Mouse (Mus musculus): ENCODE results near the gene Lin52. TPM values are rescaled to one million over a fixed set of nuclear protein-coding genes. Genes with fewer than 3 reads are reported as not detected.
A peak's percentile ranks its signal among the peaks of the same experiment; 100 is the strongest.

The Lin52 gene
- polyA plus RNA-seq, 1 experiment from 2014 or later, result 30.6 TPM

- H3K4me2 ChIP-seq (ENCODE audit: low read depth, severe bottlenecking), result no peak overlapping the region
- H3K27ac ChIP-seq (replicated peaks; ENCODE audit: low read depth, low read length), result no peak overlapping the region
- H3K9ac ChIP-seq (ENCODE audit: low read length), result no peak overlapping the region
- peaks cover 7% of the 10 kb centered on the region for H3K4me1 ChIP-seq (ENCODE audit: control insufficient read depth, insufficient read depth, low read length)
- no peak for ATAC-seq (ENCODE audit: insufficient number of reproducible peaks, low FRiP score, low TSS enrichment, low read depth)
- H3K4me3 ChIP-seq (ENCODE audit: low read depth, low read length), result no peak overlapping the region
- DNase-seq (ENCODE audit: low spot score), result no peak
- H3K36me3 ChIP-seq (ENCODE audit: control insufficient read depth, insufficient read depth, low read length), result no peaks in the 10 kb centered on the region
- H3K9me3 ChIP-seq (ENCODE audit: control insufficient read depth, low read length), result no peaks in the 10 kb centered on the region
- no peaks in the 10 kb centered on the region for H3K27me3 ChIP-seq (ENCODE audit: control insufficient read depth, insufficient read depth, low read length)
- 40% methylated on average over 14 of the region's 14 CpGs for WGBS
Observed at GRCm38 (mm10) chr12:84482778-84483585, 31.8 kb downstream of the Lin52 start.

- no peak overlapping the region for H3K27ac ChIP-seq (replicated peaks; ENCODE audit: low read depth, low read length)
- H3K9me3 ChIP-seq (ENCODE audit: control insufficient read depth, low read length), result no peaks in the 10 kb centered on the region
- H3K27me3 ChIP-seq (ENCODE audit: control insufficient read depth, insufficient read depth, low read length), result no peaks in the 10 kb centered on the region
- DNase-seq (ENCODE audit: low spot score) (peak; percentile 34), ATAC-seq (ENCODE audit: insufficient number of reproducible peaks, low FRiP score, low TSS enrichment, low read depth) (no peak)
- no peak overlapping the region for H3K9ac ChIP-seq (ENCODE audit: low read length)
- H3K36me3 ChIP-seq (ENCODE audit: control insufficient read depth, insufficient read depth, low read length), result no peaks in the 10 kb centered on the region
- peaks cover 7% of the 10 kb centered on the region for H3K4me1 ChIP-seq (ENCODE audit: control insufficient read depth, insufficient read depth, low read length)
- no peak overlapping the region for H3K4me2 ChIP-seq (ENCODE audit: low read depth, severe bottlenecking)
- WGBS, result 13% methylated on average over 8 of the region's 8 CpGs
- H3K4me3 ChIP-seq (ENCODE audit: low read depth, low read length), result no peak overlapping the region
Observed at GRCm38 (mm10) chr12:84487324-84488056, 36.3 kb downstream of the Lin52 start.

- no peaks in the 10 kb centered on the region for H3K27me3 ChIP-seq (ENCODE audit: control insufficient read depth, insufficient read depth, low read length)
- DNase-seq (ENCODE audit: low spot score) (no peak), ATAC-seq (ENCODE audit: insufficient number of reproducible peaks, low FRiP score, low TSS enrichment, low read depth) (no peak)
- H3K9ac ChIP-seq (ENCODE audit: low read length), result no peak overlapping the region
- H3K27ac ChIP-seq (replicated peaks; ENCODE audit: low read depth, low read length), result no peak overlapping the region
- 93% methylated on average over 1 of the region's 1 CpGs for WGBS
- no peaks in the 10 kb centered on the region for H3K9me3 ChIP-seq (ENCODE audit: control insufficient read depth, low read length)
- H3K4me2 ChIP-seq (ENCODE audit: low read depth, severe bottlenecking), result no peak overlapping the region
- no peaks in the 10 kb centered on the region for H3K4me1 ChIP-seq (ENCODE audit: control insufficient read depth, insufficient read depth, low read length)
- H3K36me3 ChIP-seq (ENCODE audit: control insufficient read depth, insufficient read depth, low read length), result no peaks in the 10 kb centered on the region
- H3K4me3 ChIP-seq (ENCODE audit: low read depth, low read length), result no peak overlapping the region
Observed at GRCm38 (mm10) chr12:84496795-84497194, 45.6 kb downstream of the Lin52 start.

- H3K27me3 ChIP-seq (ENCODE audit: control insufficient read depth, insufficient read depth, low read length), result no peaks in the 10 kb centered on the region
- no peak overlapping the region for H3K9ac ChIP-seq (ENCODE audit: low read length)
- no peaks in the 10 kb centered on the region for H3K4me1 ChIP-seq (ENCODE audit: control insufficient read depth, insufficient read depth, low read length)
- H3K27ac ChIP-seq (replicated peaks; ENCODE audit: low read depth, low read length), result no peak overlapping the region
- H3K36me3 ChIP-seq (ENCODE audit: control insufficient read depth, insufficient read depth, low read length), result no peaks in the 10 kb centered on the region
- no peak overlapping the region for H3K4me3 ChIP-seq (ENCODE audit: low read depth, low read length)
- H3K4me2 ChIP-seq (ENCODE audit: low read depth, severe bottlenecking), result no peak overlapping the region
- DNase-seq (ENCODE audit: low spot score), result no peak
- WGBS, result 79% methylated on average over 8 of the region's 8 CpGs
- ATAC-seq (ENCODE audit: insufficient number of reproducible peaks, low FRiP score, low TSS enrichment, low read depth), result no peak
- H3K9me3 ChIP-seq (ENCODE audit: control insufficient read depth, low read length), result no peaks in the 10 kb centered on the region
Observed at GRCm38 (mm10) chr12:84500528-84501263, 49.5 kb downstream of the Lin52 start.

- Histone ChIP-seq H3K4me1 (ENCODE audit: control insufficient read depth, insufficient read depth, low read length) (no peaks in the 10 kb centered on the region), H3K27me3 (ENCODE audit: control insufficient read depth, insufficient read depth, low read length) (no peaks in the 10 kb centered on the region), H3K4me3 (ENCODE audit: low read depth, low read length) (no peak overlapping the region), H3K9me3 (ENCODE audit: control insufficient read depth, low read length) (no peaks in the 10 kb centered on the region), H3K4me2 (ENCODE audit: low read depth, severe bottlenecking) (no peak overlapping the region), H3K9ac (ENCODE audit: low read length) (no peak overlapping the region), H3K27ac (replicated peaks; ENCODE audit: low read depth, low read length) (no peak overlapping the region), H3K36me3 (ENCODE audit: control insufficient read depth, insufficient read depth, low read length) (no peaks in the 10 kb centered on the region)
- 83% methylated on average over 4 of the region's 4 CpGs for WGBS
- ATAC-seq (ENCODE audit: insufficient number of reproducible peaks, low FRiP score, low TSS enrichment, low read depth) (no peak), DNase-seq (ENCODE audit: low spot score) (no peak)
Observed at GRCm38 (mm10) chr12:84501278-84501677, 50.1 kb downstream of the Lin52 start.

GRCm38 (mm10) chr12:84506856-84507255 lies 55.6 kb downstream of the Lin52 start:
- DNase-seq (ENCODE audit: low spot score), result no peak
- Histone ChIP-seq H3K36me3 (ENCODE audit: control insufficient read depth, insufficient read depth, low read length) (no peaks in the 10 kb centered on the region), H3K4me1 (ENCODE audit: control insufficient read depth, insufficient read depth, low read length) (no peaks in the 10 kb centered on the region), H3K27ac (replicated peaks; ENCODE audit: low read depth, low read length) (no peak overlapping the region), H3K27me3 (ENCODE audit: control insufficient read depth, insufficient read depth, low read length) (no peaks in the 10 kb centered on the region), H3K4me2 (ENCODE audit: low read depth, severe bottlenecking) (no peak overlapping the region), H3K9ac (ENCODE audit: low read length) (no peak overlapping the region), H3K4me3 (ENCODE audit: low read depth, low read length) (no peak overlapping the region), H3K9me3 (ENCODE audit: control insufficient read depth, low read length) (no peaks in the 10 kb centered on the region)
- ATAC-seq (ENCODE audit: insufficient number of reproducible peaks, low FRiP score, low TSS enrichment, low read depth), result no peak
- 92% methylated on average over 4 of the region's 4 CpGs for WGBS

GRCm38 (mm10) chr12:84512016-84512415 lies 60.8 kb downstream of the Lin52 start:
- no peaks in the 10 kb centered on the region for H3K27me3 ChIP-seq (ENCODE audit: control insufficient read depth, insufficient read depth, low read length)
- DNase-seq (ENCODE audit: low spot score), result no peak
- ATAC-seq (ENCODE audit: insufficient number of reproducible peaks, low FRiP score, low TSS enrichment, low read depth), result no peak
- no peak overlapping the region for H3K27ac ChIP-seq (replicated peaks; ENCODE audit: low read depth, low read length)
- H3K4me2 ChIP-seq (ENCODE audit: low read depth, severe bottlenecking), result no peak overlapping the region
- H3K9me3 ChIP-seq (ENCODE audit: control insufficient read depth, low read length), result no peaks in the 10 kb centered on the region
- H3K4me3 ChIP-seq (ENCODE audit: low read depth, low read length), result no peak overlapping the region
- 61% methylated on average over 3 of the region's 3 CpGs for WGBS
- no peak overlapping the region for H3K9ac ChIP-seq (ENCODE audit: low read length)
- no peaks in the 10 kb centered on the region for H3K36me3 ChIP-seq (ENCODE audit: control insufficient read depth, insufficient read depth, low read length)
- H3K4me1 ChIP-seq (ENCODE audit: control insufficient read depth, insufficient read depth, low read length), result no peaks in the 10 kb centered on the region

- Histone ChIP-seq H3K36me3 (ENCODE audit: control insufficient read depth, insufficient read depth, low read length) (no peaks in the 10 kb centered on the region), H3K27me3 (ENCODE audit: control insufficient read depth, insufficient read depth, low read length) (no peaks in the 10 kb centered on the region), H3K27ac (replicated peaks; ENCODE audit: low read depth, low read length) (no peak overlapping the region), H3K4me1 (ENCODE audit: control insufficient read depth, insufficient read depth, low read length) (no peaks in the 10 kb centered on the region), H3K9ac (ENCODE audit: low read length) (no peak overlapping the region), H3K4me3 (ENCODE audit: low read depth, low read length) (no peak overlapping the region), H3K9me3 (ENCODE audit: control insufficient read depth, low read length) (no peaks in the 10 kb centered on the region), H3K4me2 (ENCODE audit: low read depth, severe bottlenecking) (no peak overlapping the region)
- ATAC-seq (ENCODE audit: insufficient number of reproducible peaks, low FRiP score, low TSS enrichment, low read depth), result no peak
- WGBS, result 86% methylated on average over 4 of the region's 4 CpGs
- DNase-seq (ENCODE audit: low spot score), result no peak
Observed at GRCm38 (mm10) chr12:84515486-84515885, 64.3 kb downstream of the Lin52 start.
